Mouse (Mus musculus) adrenal gland, adult 8-10 months (tissue): Measurements from ENCODE around the gene Nup133. TPM values are rescaled to one million over a fixed set of nuclear protein-coding genes. Genes with fewer than 3 reads are reported as not detected.
"Not testable (repeated sequence)": the region's sequence is repeated elsewhere in the genome, so short reads cannot be mapped to it uniquely, and the experiment has no call there.

ENCODE experiments used
- DNase-seq: peaks from one replicate; pipeline ENCODE4 v3.0.0; 2022
- total RNA-seq, 4 experiments: library from RNA; stranded (reverse); gene quantifications; 2 replicates each; pipeline ENCODE4 v1.2.4; 2022

Gene Nup133
- 10 to 100 TPM; 22.9 to 27.7 (median 23.7) TPM for total RNA-seq

- DNase-seq, result peak; percentile 98
These were observed at the start of gene Nup133 for GRCm38 (mm10) chr8:123948942-123949685. Gene Nup133 (minus strand): TSS chr8:123949265.

GRCm38 (mm10) chr8:123993997-123994396, 44.9 kb upstream of the Nup133 start:
- DNase-seq, result no peak

- no peak for DNase-seq
These were observed 44.5 kb upstream of the Nup133 start for GRCm38 (mm10) chr8:123993597-123993996.

- DNase-seq, result no peak
These were observed 43.5 kb upstream of the Nup133 start for GRCm38 (mm10) chr8:123992587-123992986.

GRCm38 (mm10) chr8:123990277-123991049, 41.4 kb upstream of the Nup133 start:
- DNase-seq, result no peak

GRCm38 (mm10) chr8:123989128-123989527, 40.1 kb upstream of the Nup133 start:
- DNase-seq, result no peak

GRCm38 (mm10) chr8:123988605-123989038, 39.6 kb upstream of the Nup133 start:
- DNase-seq, result no peak

GRCm38 (mm10) chr8:123982826-123983400, 33.8 kb upstream of the Nup133 start, which contains the start of gene Abcb10:
Gene Abcb10 (minus strand): TSS chr8:123983122.
- DNase-seq, result peak; percentile 94

GRCm38 (mm10) chr8:123982291-123982793, 33.3 kb upstream of the Nup133 start:
- DNase-seq, result no peak

- DNase-seq, result no peak
These were observed 32.6 kb upstream of the Nup133 start for GRCm38 (mm10) chr8:123981674-123982073.

- no peak for DNase-seq
These were observed 31.2 kb upstream of the Nup133 start for GRCm38 (mm10) chr8:123980239-123980638.

- DNase-seq, result no peak
These were observed 29.9 kb upstream of the Nup133 start for GRCm38 (mm10) chr8:123978926-123979325.

- DNase-seq, result no peak
These were observed 29.2 kb upstream of the Nup133 start for GRCm38 (mm10) chr8:123978166-123978838.

GRCm38 (mm10) chr8:123977499-123977898, 28.4 kb upstream of the Nup133 start:
- no peak for DNase-seq

- DNase-seq, result no peak
These were observed 24.4 kb upstream of the Nup133 start for GRCm38 (mm10) chr8:123973495-123973894.

GRCm38 (mm10) chr8:123966896-123967295, 17.8 kb upstream of the Nup133 start:
- DNase-seq, result no peak

- DNase-seq, result no peak
These were observed 12.3 kb upstream of the Nup133 start for GRCm38 (mm10) chr8:123961371-123961770.

- not testable (repeated sequence) for DNase-seq
These were observed 11.5 kb upstream of the Nup133 start for GRCm38 (mm10) chr8:123960556-123960955.

- DNase-seq, result peak; percentile 43
These were observed 11.0 kb upstream of the Nup133 start for GRCm38 (mm10) chr8:123960056-123960455.

- no peak for DNase-seq
These were observed 10.4 kb upstream of the Nup133 start for GRCm38 (mm10) chr8:123959473-123959872.

- DNase-seq, result no peak
These were observed 9.1 kb upstream of the Nup133 start for GRCm38 (mm10) chr8:123958130-123958529.

- DNase-seq, result no peak
These were observed 5.2 kb upstream of the Nup133 start for GRCm38 (mm10) chr8:123954246-123954645.
